In the genomic region with DNA sequence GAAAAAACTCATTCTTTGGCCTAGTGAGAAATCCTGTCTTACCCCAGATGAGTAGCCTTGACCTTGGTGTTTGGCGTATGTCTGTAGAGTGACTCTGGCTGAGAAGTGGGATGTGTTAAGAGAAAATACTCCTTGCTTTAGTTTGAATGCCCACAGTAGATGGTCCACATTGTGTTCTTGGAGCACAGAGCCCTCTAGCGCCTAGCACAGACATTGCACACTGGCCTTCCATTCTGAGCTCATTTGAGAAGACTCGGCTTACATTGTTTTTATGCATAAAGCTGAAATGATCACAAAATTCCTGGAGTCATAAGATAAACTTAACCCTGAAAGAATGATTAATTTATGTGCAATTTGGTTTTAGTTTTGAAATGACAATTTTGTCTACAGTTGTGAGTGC, we compare ENCODE assay signal across 8 mouse cellular contexts.
DNase-seq lines count a peak whose midpoint lies in the region; ATAC-seq and TF ChIP-seq lines count a peak whose summit lies in the region.
"Had no signal": no experiment of that assay in that cellular context is flagged by ENCODE, and none has a peak within 500 bp of the region (broad histone marks: within the 10 kb centered on the region; RNA-seq: fewer than 3 reads in every experiment).

No protein-coding gene starts in this region.

- DNase-seq in kidney, postnatal 0 days (ENCODE audit: low spot score): peak; percentile 58
- peak; percentile 43 for DNase-seq in A20 (ENCODE audit: low read depth, low spot score)
- peak; percentile 47 for DNase-seq in embryo, embryonic 11 days
- peak; percentile 26 for DNase-seq in lung, postnatal 14 days
- DNase-seq in urinary bladder, postnatal 36 days (ENCODE audit: low spot score in 2 of 2): no peak

- no peaks in the 10 kb centered on the region for H3K9me3 ChIP-seq in kidney, postnatal 0 days (replicated peaks; ENCODE audit: low read length)
- H3K9me3 ChIP-seq in kidney, embryonic 14.5 days (ENCODE audit: control insufficient read depth, low read length): no peaks in the 10 kb centered on the region
- no peaks in the 10 kb centered on the region for H3K9me3 ChIP-seq in E14TG2a.4 (ENCODE audit: low read length)
- H3K9me3 ChIP-seq: limb, embryonic 15.5 days had no signal

- no peak overlapping the region for H3K27ac ChIP-seq in kidney, postnatal 0 days
- no peak overlapping the region for H3K27ac ChIP-seq in kidney, embryonic 14.5 days (ENCODE audit: low read depth, low read length)
- H3K27ac ChIP-seq: limb, embryonic 15.5 days had no signal

- H3K27me3 ChIP-seq in kidney, postnatal 0 days (ENCODE audit: insufficient read depth, low read length): no peaks in the 10 kb centered on the region
- H3K27me3 ChIP-seq in kidney, embryonic 14.5 days (ENCODE audit: control insufficient read depth, insufficient read depth, low read length): no peaks in the 10 kb centered on the region
- no peaks in the 10 kb centered on the region for H3K27me3 ChIP-seq in E14TG2a.4 (ENCODE audit: insufficient read depth, low read length)
- H3K27me3 ChIP-seq: limb, embryonic 15.5 days had no signal

- H3K4me1 ChIP-seq in kidney, postnatal 0 days (replicated peaks; ENCODE audit: insufficient read depth, low read length): no peaks in the 10 kb centered on the region
- H3K4me1 ChIP-seq in kidney, embryonic 14.5 days (ENCODE audit: control insufficient read depth, insufficient read depth, low read length): no peaks in the 10 kb centered on the region
- peaks cover 13% of the 10 kb centered on the region for H3K4me1 ChIP-seq in E14TG2a.4 (replicated peaks; ENCODE audit: low read depth, low read length)

- no peak overlapping the region for H3K4me2 ChIP-seq in kidney, postnatal 0 days (ENCODE audit: low read length)
- H3K4me2 ChIP-seq in kidney, embryonic 14.5 days (replicated peaks; ENCODE audit: low read depth, low read length): no peak overlapping the region
- H3K4me2 ChIP-seq: limb, embryonic 15.5 days had no signal

- WGBS in kidney, postnatal 0 days: 51% methylated on average over 3 of the region's 3 CpGs
- WGBS in kidney, embryonic 14.5 days: 55% methylated on average over 3 of the region's 3 CpGs

- TF ChIP-seq CTCF in kidney, postnatal 0 days (IDR thresholded peaks at IDR 0.05; ENCODE audit: low read depth): peak; percentile 71
- TF ChIP-seq CTCF in E14TG2a.4 (conservative IDR thresholded peaks at IDR 0.05; ENCODE audit: low read length): peak; percentile 98

- no peaks in the 10 kb centered on the region for H3K36me3 ChIP-seq in kidney, postnatal 0 days (ENCODE audit: insufficient read depth, low read length)
- H3K36me3 ChIP-seq in kidney, embryonic 14.5 days (ENCODE audit: control insufficient read depth, insufficient read depth, low read length): no peaks in the 10 kb centered on the region
- H3K36me3 ChIP-seq in E14TG2a.4 (ENCODE audit: insufficient read depth, low read length): no peaks in the 10 kb centered on the region
- H3K36me3 ChIP-seq: limb, embryonic 15.5 days had no signal

- no peak overlapping the region for H3K9ac ChIP-seq in kidney, postnatal 0 days (ENCODE audit: low read depth, low read length)
- no peak overlapping the region for H3K9ac ChIP-seq in kidney, embryonic 14.5 days (ENCODE audit: low read depth, low read length)
- H3K9ac ChIP-seq: limb, embryonic 15.5 days had no signal

- ATAC-seq in kidney, postnatal 0 days (replicated peaks; ENCODE audit: low FRiP score, low read depth): no peak
- ATAC-seq in kidney, embryonic 14.5 days (ENCODE audit: low FRiP score, low TSS enrichment): no peak

- no peak overlapping the region for H3K4me3 ChIP-seq in kidney, postnatal 0 days (replicated peaks; ENCODE audit: low read depth, low read length)
- H3K4me3 ChIP-seq in kidney, embryonic 14.5 days (ENCODE audit: low read length): no peak overlapping the region
- H3K4me3 ChIP-seq in E14TG2a.4 (replicated peaks; ENCODE audit: low read length): no peak overlapping the region
- H3K4me3 ChIP-seq: limb, embryonic 15.5 days had no signal

Comparison
In these comparisons a context has a peak if more than half of its experiments do, and no peak if none do; other contexts are left out.
1. DNase-seq: peak in kidney, postnatal 0 days (single experiment), A20 (single experiment), embryo, embryonic 11 days (single experiment) and lung, postnatal 14 days (single experiment); none in urinary bladder, postnatal 36 days (0 of 2).